Comparison of ENCODE assay signal across 26 mouse cellular contexts in the genomic region with DNA sequence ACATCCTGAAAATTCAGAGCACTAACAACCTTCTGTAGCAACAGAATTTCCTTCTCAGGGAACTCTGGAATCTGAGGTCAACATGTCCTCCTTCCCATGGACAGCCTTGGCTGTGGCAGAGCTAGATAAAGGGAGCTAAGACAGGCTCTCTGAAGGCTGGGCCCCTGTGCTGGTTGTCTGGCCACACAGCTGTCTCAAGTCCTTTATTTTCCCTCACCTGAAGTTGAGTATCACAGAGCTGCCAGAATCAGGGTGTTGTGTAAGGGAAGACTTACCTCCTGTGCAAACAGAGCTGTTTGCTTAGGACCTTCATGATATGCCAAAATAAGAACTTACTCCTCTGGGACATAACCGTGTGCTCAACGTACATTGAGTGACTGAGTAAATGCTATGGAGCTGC. TPM values are rescaled to one million over a fixed set of nuclear protein-coding genes. Genes with fewer than 3 reads are reported as not detected.
DNase-seq lines count a peak whose midpoint lies in the region; ATAC-seq lines count a peak whose summit lies in the region.
"Had no signal": no experiment of that assay in that cellular context is flagged by ENCODE, and none has a peak within 500 bp of the region (broad histone marks: within the 10 kb centered on the region; RNA-seq: fewer than 3 reads in every experiment).

No protein-coding gene starts in this region.

- no peaks in the 10 kb centered on the region for H3K27me3 ChIP-seq in heart, embryonic 10.5 days (ENCODE audit: insufficient read depth, poor library complexity, severe bottlenecking)
- H3K27me3 ChIP-seq in forebrain, embryonic 14.5 days (replicated peaks; ENCODE audit: control insufficient read depth, insufficient read depth, low read length), result no peaks in the 10 kb centered on the region
- H3K27me3 ChIP-seq: forebrain, embryonic 13.5 days; hindbrain, embryonic 12.5 days; hindbrain, embryonic 15.5 days had no signal

- no peak overlapping the region for H3K9ac ChIP-seq in forebrain, embryonic 14.5 days (ENCODE audit: low read length)
- H3K9ac ChIP-seq: forebrain, embryonic 13.5 days; forebrain, postnatal 0 days; hindbrain, embryonic 12.5 days; hindbrain, embryonic 15.5 days had no signal

- no peak overlapping the region for H3K27ac ChIP-seq in heart, embryonic 10.5 days
- no peak overlapping the region for H3K27ac ChIP-seq in forebrain, embryonic 14.5 days (ENCODE audit: low read depth, low read length)
- H3K27ac ChIP-seq: forebrain, embryonic 10.5 days; forebrain, embryonic 13.5 days; heart, adult 2 months; hindbrain, embryonic 12.5 days; hindbrain, embryonic 15.5 days had no signal

- H3K9me3 ChIP-seq in heart, embryonic 10.5 days, result no peaks in the 10 kb centered on the region
- no peaks in the 10 kb centered on the region for H3K9me3 ChIP-seq in forebrain, embryonic 14.5 days (replicated peaks; ENCODE audit: control insufficient read depth, low read length)
- H3K9me3 ChIP-seq: forebrain, embryonic 10.5 days; forebrain, embryonic 13.5 days; hindbrain, embryonic 12.5 days; hindbrain, embryonic 15.5 days had no signal

- no peak for ATAC-seq in forebrain, embryonic 14.5 days
- ATAC-seq: activated CD4-positive, CD25-positive, alpha-beta regulatory T cell, adult 4 months; forebrain, embryonic 13.5 days; forebrain, postnatal 0 days had no signal

- H3K4me1 ChIP-seq in heart, embryonic 10.5 days, result no peaks in the 10 kb centered on the region; the same call in 1 of the 2 replicates
- H3K4me1 ChIP-seq in forebrain, embryonic 14.5 days (ENCODE audit: control insufficient read depth, insufficient read depth, low read length), result no peaks in the 10 kb centered on the region
- H3K4me1 ChIP-seq: forebrain, embryonic 10.5 days; hindbrain, embryonic 12.5 days; hindbrain, embryonic 15.5 days had no signal

- DNase-seq in heart, adult 11 months, result peak; percentile 30
- no peak for DNase-seq in heart, embryonic 10.5 days (ENCODE audit: low spot score)
- peak; percentile 6 for DNase-seq in lung, postnatal 25 days (ENCODE audit: low spot score)
- DNase-seq in lung, postnatal 4 days, result no peak
- DNase-seq in ovary, postnatal 36 days (ENCODE audit: low spot score), result peak; percentile 14
- DNase-seq in ovary, postnatal 14 days (ENCODE audit: low spot score), result no peak
- peak; percentile 13 for DNase-seq in yolk sac, embryonic 10.5 days (ENCODE audit: low spot score)
- DNase-seq in forebrain, embryonic 14.5 days (ENCODE audit: low spot score), result no peak
- DNase-seq: adrenal gland, adult 8-10 months; adrenal gland, postnatal 25 days; cerebellum, adult 18-20 months; cerebellum, adult 9-10 months; cerebellum, postnatal 14 days; forebrain, postnatal 0 days; gastrocnemius, postnatal 25 days; heart, adult 2 months had no signal

- no peak overlapping the region for H3K4me2 ChIP-seq in forebrain, embryonic 14.5 days (ENCODE audit: low read length)
- H3K4me2 ChIP-seq: forebrain, embryonic 13.5 days; heart, embryonic 11.5 days; hindbrain, embryonic 12.5 days; hindbrain, embryonic 15.5 days had no signal

- H3K36me3 ChIP-seq in heart, embryonic 10.5 days, result no peaks in the 10 kb centered on the region
- H3K36me3 ChIP-seq in forebrain, embryonic 14.5 days (ENCODE audit: control insufficient read depth, insufficient read depth, low read length), result no peaks in the 10 kb centered on the region
- H3K36me3 ChIP-seq: forebrain, embryonic 10.5 days; hindbrain, embryonic 12.5 days; hindbrain, embryonic 15.5 days had no signal

- no peak overlapping the region for H3K4me3 ChIP-seq in heart, embryonic 10.5 days
- H3K4me3 ChIP-seq in forebrain, embryonic 14.5 days (ENCODE audit: low read depth, low read length), result no peak overlapping the region
- H3K4me3 ChIP-seq: forebrain, embryonic 10.5 days; forebrain, embryonic 13.5 days; heart, adult 2 months; hindbrain, embryonic 12.5 days; hindbrain, embryonic 15.5 days had no signal

- 69% methylated on average over 2 of the region's 2 CpGs for WGBS in heart, embryonic 10.5 days
- WGBS in forebrain, embryonic 14.5 days, result 85% methylated on average over 2 of the region's 2 CpGs

RNA-seq across cellular contexts. Expression of gene Pnliprp1, which starts 32.5 kb away (rescaled TPM):
- 0.31 and 3.9 TPM in 2 replicates for polyA plus RNA-seq in heart, embryonic 10.5 days (2016; fragmentation: Nextera tagmentation; extraction: Ambion mirVana)
- polyA plus RNA-seq in forebrain, embryonic 14.5 days (2014; fragmentation: Nextera tagmentation; extraction: Ambion mirVana), result 0.67 and 0.69 TPM in 2 replicates
- polyA plus RNA-seq: activated CD4-positive, CD25-positive, alpha-beta regulatory T cell, adult 4 months; embryonic facial prominence, embryonic 11.5 days; embryonic facial prominence, embryonic 14.5 days; forebrain, embryonic 10.5 days; frontal cortex, adult 2 months; hindbrain, embryonic 12.5 days had no signal

RNA-seq across cellular contexts. Expression of gene Pnlip, which starts 43.9 kb away (rescaled TPM):
- polyA plus RNA-seq in heart, embryonic 10.5 days (2016; fragmentation: Nextera tagmentation; extraction: Ambion mirVana), result not detected in 2 replicates
- 0.46 and 0.64 TPM in 2 replicates for polyA plus RNA-seq in forebrain, embryonic 14.5 days (2014; fragmentation: Nextera tagmentation; extraction: Ambion mirVana)
- polyA plus RNA-seq: activated CD4-positive, CD25-positive, alpha-beta regulatory T cell, adult 4 months; embryonic facial prominence, embryonic 11.5 days; embryonic facial prominence, embryonic 14.5 days; forebrain, embryonic 10.5 days; forebrain, embryonic 13.5 days; heart, adult 2 months; heart, embryonic 11.5 days; heart, embryonic 14.5 days had no signal

Comparison
In these comparisons a context has a peak if more than half of its experiments do, and no peak if none do; other contexts are left out.
1. DNase-seq: peak in heart, adult 11 months (single experiment), lung, postnatal 25 days (single experiment), ovary, postnatal 36 days (single experiment) and yolk sac, embryonic 10.5 days (single experiment); none in heart, embryonic 10.5 days (single experiment), lung, postnatal 4 days (0 of 2), ovary, postnatal 14 days (single experiment) and forebrain, embryonic 14.5 days (single experiment).